Mouse (Mus musculus): Measurements from ENCODE around the gene L3mbtl3.

Gene L3mbtl3

GRCm38 (mm10) chr10:26375790-26376545 lies at the start of gene L3mbtl3:
TSS of gene L3mbtl3 (minus strand) at chr10:26375971.
- DNase-seq (ENCODE audit: low spot score) = peak; percentile 91

DNA sequence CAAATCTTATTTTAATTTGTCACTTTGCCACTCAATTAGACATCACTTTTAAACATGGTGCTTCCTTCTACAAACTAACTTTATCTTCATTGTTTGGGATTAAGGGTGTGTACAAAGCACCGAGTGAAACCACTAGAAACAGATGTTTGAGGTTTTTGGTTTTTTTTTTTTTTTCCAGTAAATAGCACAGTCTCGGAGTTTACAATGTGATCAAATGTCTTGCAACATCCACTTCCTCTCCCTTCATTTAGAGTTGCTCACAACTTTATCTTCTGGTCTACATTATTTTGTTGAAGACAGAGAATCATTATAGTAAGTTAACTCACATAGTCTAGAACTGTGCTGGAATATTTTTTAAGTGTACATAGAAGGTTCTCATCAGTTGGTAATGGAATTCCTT lies 45.4 kb upstream of the L3mbtl3 start:
- no peak for DNase-seq (ENCODE audit: low spot score)

GRCm38 (mm10) chr10:26388656-26389055 lies 12.9 kb upstream of the L3mbtl3 start:
- no peak for DNase-seq (ENCODE audit: low spot score)

DNA sequence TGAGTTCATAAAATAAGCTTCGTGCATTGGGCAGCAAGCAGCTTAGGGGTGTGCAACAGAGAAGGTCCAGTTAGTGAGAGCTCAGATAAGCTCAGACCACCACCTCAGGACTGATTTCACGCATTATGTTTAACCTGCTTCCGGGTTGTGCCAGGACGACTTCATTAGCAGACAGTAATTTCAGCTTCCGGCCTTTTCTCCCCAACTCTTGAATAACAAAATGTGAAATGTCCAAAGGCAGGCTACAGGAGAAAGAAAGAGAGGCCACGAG lies 1.5 kb upstream of the L3mbtl3 start:
- no peak for DNase-seq (ENCODE audit: low spot score)

- no peak for DNase-seq (ENCODE audit: low spot score)
These were observed 968 bp upstream of the L3mbtl3 start for GRCm38 (mm10) chr10:26376546-26377331.

GRCm38 (mm10) chr10:26375351-26375751 lies 420 bp downstream of the L3mbtl3 start:
- peak; percentile 30 for DNase-seq (ENCODE audit: low spot score)

- DNase-seq (ENCODE audit: low spot score) = peak; percentile 58
These were observed 1.1 kb downstream of the L3mbtl3 start for GRCm38 (mm10) chr10:26374436-26375311.

DNA sequence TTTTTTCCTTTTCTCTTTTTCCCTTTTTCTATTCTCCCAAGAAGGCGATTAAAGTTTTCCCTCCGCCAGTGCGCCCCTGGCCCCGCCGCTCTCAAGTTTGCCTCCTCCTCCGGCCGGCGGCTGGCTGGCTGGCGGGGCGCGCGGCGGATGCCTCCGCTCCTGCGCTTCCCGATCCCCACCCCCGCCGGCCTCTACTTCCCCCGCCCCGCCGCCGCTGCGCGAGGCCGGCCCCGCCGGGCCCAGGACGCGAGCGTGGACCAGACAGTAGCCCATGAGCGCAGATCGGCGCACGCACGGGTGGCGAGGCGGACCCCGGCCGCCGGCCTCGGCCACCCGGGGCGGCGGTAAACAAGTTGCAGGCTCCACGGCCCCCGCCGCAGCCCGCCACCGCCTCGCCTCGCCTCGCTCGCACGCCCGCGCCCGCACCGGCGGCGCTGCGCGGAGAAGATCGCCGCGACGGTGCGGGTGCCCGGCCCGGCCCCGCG lies 1.8 kb downstream of the L3mbtl3 start:
- DNase-seq (ENCODE audit: low spot score) = peak; percentile 48

DNA sequence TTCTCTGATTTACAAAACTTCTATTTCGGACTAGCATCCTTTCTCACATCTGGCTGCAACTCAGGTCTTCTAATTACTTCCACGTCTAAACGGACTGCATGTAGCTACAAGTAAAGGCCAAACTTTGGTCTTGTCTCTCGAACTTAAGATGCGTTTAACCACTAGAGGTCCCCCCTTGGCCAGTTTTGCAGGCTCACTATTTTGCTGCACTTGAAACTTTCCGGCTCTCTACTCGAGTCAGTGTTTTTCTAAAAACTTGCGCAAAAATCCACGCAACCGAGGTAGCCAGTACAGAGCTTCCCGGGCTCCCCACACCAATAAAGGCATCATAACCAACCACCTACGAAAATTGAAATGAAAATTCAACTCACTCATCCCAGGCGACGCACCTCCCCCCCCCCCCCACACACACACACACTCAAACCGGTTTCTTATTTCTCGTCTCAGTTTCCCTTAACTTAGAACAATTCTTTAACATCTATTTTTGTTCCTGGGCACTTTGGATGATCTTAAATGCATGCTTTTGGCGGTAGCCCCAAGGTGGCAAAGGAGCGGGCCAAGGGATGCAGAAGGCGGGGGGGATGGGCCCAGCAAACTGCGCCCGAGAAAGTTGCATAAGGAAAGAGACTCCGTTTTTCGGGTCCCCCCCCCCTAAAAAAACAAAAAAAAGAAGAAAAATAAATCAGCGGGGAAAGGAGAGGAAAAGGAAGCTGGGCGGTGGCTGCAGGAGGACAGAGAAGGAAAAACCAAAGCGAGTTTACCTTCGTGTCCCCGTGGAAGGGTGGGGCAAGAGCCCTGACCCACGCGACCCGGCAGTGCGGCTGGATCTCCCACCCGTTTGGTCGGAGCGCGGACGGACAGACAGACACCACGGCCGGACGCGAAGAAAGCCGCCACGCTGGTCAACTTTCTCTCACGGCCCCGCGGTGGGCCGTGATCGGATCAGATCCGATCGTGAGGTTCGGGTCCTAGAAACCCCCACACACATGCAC lies 2.5 kb downstream of the L3mbtl3 start:
- peak; percentile 88 for DNase-seq (ENCODE audit: low spot score)

DNA sequence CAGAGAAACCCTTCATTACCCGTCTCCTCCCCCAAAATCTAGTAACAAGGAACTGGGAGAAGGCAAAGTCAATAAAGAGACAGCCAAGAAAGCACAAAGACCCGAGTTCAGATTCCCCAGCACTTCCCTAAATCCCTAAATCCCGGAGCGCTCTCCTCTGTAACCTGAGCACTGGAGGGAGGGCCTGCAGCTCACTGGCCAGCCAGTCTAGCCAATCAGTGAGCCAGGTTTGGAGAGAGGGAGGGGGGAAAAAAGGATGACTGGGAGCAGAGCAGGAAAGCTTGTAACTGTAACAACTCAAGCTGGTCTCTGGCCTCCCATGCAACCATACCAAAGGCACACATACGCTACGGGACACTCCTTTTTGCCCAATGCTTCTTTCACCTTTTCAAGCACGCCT lies 4.4 kb downstream of the L3mbtl3 start:
- DNase-seq (ENCODE audit: low spot score) = no peak

- DNase-seq (ENCODE audit: low spot score) = no peak
These were observed 10.8 kb downstream of the L3mbtl3 start for GRCm38 (mm10) chr10:26364942-26365341.

GRCm38 (mm10) chr10:26364326-26364856 lies 11.4 kb downstream of the L3mbtl3 start:
- DNase-seq (ENCODE audit: low spot score) = peak; percentile 60

GRCm38 (mm10) chr10:26363605-26364004 lies 12.2 kb downstream of the L3mbtl3 start:
- no peak for DNase-seq (ENCODE audit: low spot score)

- DNase-seq (ENCODE audit: low spot score) = peak; percentile 42
These were observed 17.0 kb downstream of the L3mbtl3 start for GRCm38 (mm10) chr10:26358798-26359197.

DNA sequence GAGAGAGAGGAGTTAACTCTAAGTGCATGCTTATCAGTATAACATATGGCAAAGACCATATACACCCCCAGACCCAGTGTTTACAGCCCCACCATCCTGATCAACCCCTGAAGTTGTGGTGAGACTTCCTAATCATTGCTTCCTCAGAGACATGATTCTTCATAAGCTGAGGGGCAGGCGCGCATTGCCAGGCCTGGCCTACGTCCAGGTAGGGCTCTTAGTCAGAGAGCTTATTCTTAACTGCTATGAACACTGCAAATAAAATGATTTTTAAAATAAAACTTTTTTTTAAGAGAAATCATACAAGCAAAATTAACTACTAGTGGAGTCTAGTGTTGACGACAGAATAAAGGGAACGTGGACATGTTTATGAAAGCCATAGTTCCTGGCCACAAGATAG lies 17.5 kb downstream of the L3mbtl3 start:
- DNase-seq (ENCODE audit: low spot score) = no peak

GRCm38 (mm10) chr10:26353781-26354180 lies 22.0 kb downstream of the L3mbtl3 start:
- no peak for DNase-seq (ENCODE audit: low spot score)

GRCm38 (mm10) chr10:26351129-26351738 lies 24.5 kb downstream of the L3mbtl3 start:
- DNase-seq (ENCODE audit: low spot score) = no peak

GRCm38 (mm10) chr10:26350153-26350552 lies 25.6 kb downstream of the L3mbtl3 start:
- no peak for DNase-seq (ENCODE audit: low spot score)

DNA sequence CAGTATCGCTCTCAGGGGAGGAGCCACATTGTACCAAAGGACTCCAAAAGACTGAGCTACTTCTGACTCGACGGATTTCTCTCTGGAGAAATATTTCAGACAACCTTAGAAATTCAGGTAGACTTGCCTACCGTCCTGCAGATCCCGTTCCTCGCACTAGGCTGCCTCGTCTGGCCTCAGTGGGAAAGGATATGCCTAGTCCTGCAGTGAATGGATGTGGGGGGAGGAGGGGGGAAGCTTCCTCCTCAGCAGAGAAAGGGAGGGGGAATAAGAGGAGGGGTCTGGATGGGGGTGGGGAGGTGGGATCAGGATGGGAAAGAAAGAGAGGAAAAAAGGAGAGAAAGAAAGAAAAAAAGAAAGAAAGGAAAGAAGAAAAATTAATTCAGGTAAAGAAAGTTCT lies 28.2 kb downstream of the L3mbtl3 start:
- DNase-seq (ENCODE audit: low spot score) = no peak

- DNase-seq (ENCODE audit: low spot score) = no peak
These were observed 29.9 kb downstream of the L3mbtl3 start for GRCm38 (mm10) chr10:26345879-26346278.
